Mouse (Mus musculus) frontal cortex, adult (tissue): ENCODE results near the gene Adcy10.

ENCODE experiments used
- ATAC-seq: cut with Nextera tagmentation; 2 replicates; pipeline ENCODE4 v1.9.2; 2017; ENCODE audit warnings: mild to moderate bottlenecking, moderate library complexity, mixed read lengths; ENCODE audit not compliant: low TSS enrichment

Gene Adcy10

DNA sequence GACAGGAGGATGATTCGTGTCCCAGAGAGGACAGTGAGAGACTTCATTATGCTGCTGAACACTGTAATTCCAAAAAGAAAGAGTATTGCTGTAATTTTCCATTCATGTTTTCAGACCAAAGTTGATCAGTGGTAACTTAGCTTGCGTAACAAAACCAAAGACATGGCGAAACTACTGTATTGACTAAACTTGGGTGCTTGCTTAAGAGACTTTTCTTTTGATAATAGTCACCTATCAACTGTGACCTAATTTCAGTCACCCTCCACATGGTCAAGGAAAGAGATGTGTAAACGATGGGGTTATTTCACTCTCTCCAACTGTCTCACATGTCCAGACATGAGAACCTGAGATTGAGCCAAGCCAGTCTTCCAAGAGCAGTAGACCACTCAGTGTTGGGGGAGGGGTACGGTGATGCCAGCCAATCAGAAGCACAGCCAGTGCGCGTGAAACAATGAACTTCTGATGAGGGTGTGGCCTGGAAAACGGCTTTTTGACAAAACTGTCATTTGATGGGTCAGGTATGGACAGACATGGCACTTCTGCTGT, at the start of gene Adcy10:
TSS of gene Adcy10 (plus strand) at position 496 of the 546 bp plus-strand sequence.
- no peak for ATAC-seq

DNA sequence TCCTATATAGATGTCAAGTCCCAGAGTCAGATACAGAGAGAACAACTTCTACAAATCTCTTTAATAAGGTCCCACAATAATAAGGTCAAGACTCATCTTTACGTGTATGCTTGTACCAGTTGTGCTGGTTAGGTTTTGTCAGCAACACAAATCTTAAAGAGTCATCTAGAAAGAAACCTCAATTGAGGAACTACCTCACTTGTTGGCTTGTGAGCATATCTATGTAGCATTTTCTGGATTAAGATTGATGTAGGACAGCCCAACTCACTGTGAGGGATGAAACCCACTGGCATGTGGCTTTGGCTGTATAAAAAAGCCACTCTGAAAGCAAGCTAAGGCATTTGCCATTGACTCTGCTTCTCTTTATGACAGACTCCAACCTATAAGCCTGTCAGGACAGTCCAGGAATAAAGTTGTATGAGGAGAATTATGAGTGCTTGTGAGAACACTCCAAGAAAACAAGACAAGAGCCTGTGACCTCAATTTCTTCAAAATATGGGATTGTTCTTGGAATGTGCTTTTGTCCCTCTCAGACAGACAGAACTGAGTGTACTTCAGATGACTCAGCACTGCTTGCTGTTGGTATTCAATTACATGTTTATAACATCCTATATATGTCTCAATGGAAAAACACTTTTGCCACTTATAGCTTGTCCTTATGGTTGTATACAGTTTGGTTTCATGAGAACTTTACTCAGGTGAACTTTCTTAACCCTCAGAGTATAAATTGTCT, 46.5 kb upstream of the Adcy10 start:
- peak; percentile 58; the same call in 1 of the 2 replicates for ATAC-seq

GRCm38 (mm10) chr1:165440788-165441187, 44.2 kb upstream of the Adcy10 start:
- ATAC-seq: no peak

DNA sequence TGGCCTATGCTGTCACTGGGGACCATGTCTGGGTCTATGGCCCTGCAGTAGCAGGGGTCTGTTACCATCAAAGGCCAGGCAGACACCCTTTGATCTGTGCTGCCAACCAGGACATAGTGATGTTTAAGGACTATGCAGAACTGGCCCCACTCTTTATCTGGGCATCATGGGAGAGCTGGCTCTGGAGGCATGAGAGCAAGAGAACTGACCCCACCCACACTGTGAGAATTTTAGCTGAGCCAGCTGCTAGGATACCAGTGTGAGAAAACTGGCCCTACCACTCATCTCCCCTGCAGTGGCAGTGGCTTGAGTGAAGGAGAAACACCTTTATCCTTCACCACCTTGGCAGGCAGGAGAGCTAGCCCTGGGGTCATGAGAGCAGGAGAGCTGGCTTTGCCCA, 43.8 kb upstream of the Adcy10 start:
- ATAC-seq: 0 out of 2 replicates have a peak, but pooled peaks have one; percentile 26

GRCm38 (mm10) chr1:165441719-165442118, 43.3 kb upstream of the Adcy10 start:
- no peak for ATAC-seq

DNA sequence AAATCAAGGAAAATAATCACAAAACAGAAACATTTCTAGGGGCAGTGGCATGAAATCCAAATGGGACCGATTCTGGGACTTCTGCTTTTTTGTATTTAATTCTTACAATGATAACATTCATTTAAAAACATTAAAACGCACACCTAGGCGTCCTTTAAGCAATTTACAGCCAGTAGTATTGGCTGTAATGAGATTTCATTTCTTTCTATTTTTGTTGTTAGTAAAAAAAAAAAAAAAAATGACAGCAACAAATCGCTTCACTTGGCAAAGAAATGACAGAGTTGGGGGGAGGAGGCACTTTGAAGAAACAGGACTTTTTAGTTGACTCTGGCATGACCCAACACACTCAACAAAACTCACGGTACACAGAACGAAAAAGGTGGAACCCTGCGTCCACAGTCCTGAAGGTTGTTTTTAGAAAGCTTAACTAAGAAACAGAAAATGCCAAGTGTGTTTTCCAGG, 25.9 kb upstream of the Adcy10 start:
- no peak for ATAC-seq

GRCm38 (mm10) chr1:165459503-165460181, 25.3 kb upstream of the Adcy10 start:
- no peak for ATAC-seq

DNA sequence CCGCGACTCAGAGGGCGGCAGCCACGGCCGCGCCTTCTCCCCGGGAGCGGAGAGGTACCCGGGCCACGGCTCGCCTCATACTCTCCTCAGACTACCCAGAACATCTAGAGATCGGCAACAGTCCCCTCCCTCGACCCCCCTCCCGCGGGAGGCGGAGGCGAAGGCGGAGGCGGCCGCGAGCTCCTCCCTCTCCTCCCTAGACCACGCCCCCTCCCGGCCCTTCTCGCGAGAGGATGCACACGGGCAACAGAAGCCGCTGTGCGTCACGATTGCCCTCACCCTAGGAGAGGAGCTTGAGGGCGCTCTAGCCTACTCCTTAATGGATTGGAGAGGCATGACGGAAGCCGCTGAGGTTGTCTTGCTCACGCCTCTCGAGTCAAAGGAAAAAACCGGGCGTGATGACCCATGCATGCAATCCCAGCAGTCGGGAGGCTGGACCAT, 24.6 kb upstream of the Adcy10 start, which contains the start of the genes Dcaf6 and Mpc2:
TSS of gene Dcaf6 (minus strand) at position 116 of the 441 bp plus-strand sequence.
TSS of gene Mpc2 (plus strand) at position 278 of the 441 bp plus-strand sequence.
- ATAC-seq: peak; percentile 90

DNA sequence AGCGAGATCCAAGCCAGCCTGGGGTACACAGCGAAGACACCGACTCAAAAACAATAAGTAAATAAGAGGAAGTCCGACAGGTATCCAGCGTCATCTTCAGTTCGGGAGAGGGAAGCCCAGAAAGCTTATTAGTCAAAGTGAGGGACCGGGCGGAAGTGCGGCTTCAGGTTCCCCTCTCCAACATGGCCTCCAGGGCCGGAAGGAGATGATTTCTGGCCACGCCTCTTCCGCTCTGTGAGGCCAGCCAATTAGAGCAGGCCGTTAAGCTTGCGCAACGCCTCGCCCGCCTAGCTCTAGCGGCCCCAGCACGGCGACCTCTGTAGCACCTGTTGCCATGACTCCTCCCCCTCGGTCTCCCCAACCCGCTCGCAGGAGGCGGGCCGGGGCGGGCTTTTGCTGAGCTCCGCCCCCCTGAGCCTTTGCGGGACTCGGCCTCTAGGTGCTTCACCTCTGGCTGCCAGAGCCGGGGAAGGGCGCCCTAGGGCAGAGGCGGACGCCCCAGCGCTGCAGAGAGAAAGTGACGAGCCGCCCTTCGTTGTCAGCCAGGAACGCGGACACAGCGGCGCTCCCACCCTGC, 24.1 kb upstream of the Adcy10 start:
- ATAC-seq: peak; percentile 87

DNA sequence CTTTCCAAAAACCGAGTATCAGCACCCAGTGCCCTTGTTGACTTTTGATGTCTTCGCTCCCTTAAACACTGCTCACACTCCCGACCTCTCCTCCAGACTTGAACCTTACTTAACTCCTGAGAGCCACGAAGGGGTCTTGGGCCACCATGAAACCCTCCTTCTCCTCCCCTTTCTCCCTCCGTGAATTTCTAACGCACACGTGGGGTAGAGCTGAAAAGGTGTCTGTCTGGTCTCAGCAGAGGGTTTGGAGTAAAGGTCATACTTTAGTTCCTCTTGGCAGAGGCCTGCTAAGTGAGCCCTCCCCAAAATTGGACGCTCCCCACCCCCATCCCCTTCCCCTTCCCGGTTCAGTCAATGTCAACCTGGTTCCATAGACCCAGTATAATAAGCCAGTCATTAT, 23.3 kb upstream of the Adcy10 start:
- ATAC-seq: no peak

DNA sequence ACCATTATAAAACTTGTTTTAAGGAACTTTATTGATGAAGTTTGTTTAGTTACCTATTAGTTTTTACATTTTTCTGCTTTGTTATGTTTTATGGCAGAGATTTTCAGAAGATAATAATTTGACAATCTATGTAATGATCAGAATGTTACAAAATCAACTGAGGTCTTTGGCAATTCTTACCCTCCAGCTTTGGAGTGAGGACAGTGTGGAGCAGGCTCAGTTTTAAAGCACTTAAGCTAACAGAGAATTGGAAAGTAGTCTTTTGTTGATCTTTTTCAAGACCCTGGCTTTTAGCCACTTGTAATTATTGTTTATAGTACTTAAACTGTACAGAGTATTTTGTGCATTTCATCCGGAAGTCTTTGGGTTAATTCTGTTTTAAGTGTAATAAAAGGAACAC, 22.1 kb upstream of the Adcy10 start:
- ATAC-seq: no peak

DNA sequence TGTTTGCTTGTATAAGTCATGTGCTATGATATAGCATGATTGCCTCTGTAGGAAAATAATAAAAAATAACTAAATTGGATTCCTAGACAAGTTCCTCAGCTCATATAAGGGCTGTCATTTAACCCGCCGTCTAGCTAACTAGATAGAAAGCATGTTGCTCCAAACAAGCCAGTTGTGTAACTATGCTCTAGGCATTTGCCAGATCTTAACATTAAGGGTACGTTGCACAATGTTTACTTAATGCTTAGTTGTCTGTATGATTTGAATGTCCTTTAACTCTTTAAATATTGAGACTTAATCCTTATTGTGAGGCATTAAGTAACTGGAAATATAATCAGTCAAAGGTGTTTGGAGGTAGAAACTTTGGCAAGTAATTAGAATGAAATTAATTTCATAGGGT, 20.4 kb upstream of the Adcy10 start:
- ATAC-seq: no peak

DNA sequence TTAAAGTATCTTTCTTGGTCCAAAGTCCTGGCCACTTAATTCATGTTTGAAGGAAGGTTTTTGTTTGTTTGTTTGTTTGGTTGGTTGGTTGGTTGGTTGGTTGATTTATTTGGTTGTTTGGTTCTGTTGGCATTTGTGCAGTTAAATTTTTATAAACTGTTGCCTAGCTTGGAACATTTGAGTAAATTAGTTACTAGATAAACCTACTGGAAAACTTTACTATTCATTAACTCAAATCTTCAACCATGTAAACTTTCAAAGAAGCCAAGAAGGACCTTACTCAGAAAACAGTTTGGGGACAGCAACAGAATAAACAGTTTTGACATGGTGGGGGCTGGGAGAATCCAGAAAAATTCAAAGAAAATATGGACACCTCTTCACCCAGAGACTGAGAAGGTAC, 16.0 kb upstream of the Adcy10 start:
- ATAC-seq: no peak

DNA sequence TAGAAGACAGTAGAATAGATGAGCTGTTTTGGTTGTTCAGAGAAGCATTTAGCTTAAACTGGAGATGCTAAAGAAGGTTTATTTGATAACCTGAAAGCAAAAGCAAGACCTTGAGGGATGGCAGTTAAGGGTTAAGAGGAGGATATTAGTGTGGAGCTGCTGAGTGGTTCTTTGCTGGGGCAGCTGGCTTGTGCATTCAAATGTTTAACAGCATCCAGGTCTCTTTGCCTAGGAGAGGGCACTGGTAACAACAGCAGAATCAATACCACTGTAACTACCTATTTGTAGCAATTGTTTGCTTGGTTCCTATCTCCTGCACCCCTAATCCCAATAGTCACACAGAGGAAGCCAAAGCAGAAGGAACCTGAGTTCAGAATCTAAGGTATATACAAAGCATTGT, 15.3 kb upstream of the Adcy10 start:
- no peak for ATAC-seq

GRCm38 (mm10) chr1:165471490-165471889, 13.5 kb upstream of the Adcy10 start:
- no peak for ATAC-seq

DNA sequence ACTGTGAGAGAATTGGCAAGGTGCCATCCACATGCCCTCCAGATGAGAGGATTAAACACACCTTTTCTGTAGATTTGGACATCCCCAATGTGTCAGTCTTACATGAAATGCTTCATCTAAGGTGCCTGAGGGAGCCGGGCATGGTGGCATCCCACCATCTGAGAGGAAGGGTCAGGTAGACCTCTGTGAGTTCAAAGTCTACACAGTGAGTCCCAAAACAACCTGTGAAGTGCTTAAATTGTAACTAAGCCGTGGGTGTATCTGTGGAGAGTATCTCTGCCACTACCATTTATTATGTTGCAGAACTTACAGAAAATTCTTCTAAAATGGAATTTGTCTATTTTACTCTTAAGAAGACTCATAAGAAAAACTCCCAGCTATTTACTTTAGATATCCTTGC, 1.1 kb downstream of the Adcy10 start:
- ATAC-seq: peak; percentile 71

DNA sequence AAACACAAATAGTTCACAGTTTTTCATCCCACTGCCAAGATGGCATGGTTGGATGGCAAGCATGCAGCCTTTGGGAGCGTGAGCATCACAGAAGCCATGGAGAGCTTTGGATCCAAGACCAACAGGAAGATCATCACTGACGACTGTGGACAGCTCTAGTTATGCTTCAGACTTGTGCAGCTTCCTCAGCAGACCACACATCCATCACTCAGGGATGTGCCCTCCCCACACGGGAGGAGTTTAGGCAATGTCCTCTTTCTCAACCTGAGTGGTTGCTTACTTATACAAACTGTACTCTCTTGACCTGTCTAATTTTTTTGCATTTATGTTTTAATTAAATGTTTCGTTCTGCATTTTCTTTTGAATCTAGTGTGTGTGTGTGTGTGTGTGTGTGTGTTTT, 4.2 kb downstream of the Adcy10 start:
- ATAC-seq: no peak

DNA sequence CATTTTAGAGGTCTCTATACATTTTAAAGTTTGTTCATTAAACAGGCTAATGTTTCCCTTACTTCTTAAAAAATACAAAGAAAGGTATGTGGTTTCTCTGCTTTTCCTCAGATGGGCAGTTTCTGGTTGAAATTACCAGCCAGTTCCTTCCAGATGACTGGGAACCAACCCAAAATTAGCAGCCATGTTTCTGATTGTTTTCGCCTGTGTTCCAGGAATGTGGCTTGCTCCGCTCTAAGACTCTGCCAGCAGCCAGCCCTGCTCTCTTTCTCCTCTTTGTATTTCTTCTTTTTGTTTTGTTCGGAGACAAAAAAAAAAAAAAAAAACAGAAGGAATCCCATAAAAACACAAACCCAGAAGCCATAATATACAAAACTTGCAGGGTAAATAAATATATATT, 13.9 kb downstream of the Adcy10 start:
- ATAC-seq: no peak

- no peak for ATAC-seq
Measured at GRCm38 (mm10) chr1:165503307-165504024, 18.5 kb downstream of the Adcy10 start.

DNA sequence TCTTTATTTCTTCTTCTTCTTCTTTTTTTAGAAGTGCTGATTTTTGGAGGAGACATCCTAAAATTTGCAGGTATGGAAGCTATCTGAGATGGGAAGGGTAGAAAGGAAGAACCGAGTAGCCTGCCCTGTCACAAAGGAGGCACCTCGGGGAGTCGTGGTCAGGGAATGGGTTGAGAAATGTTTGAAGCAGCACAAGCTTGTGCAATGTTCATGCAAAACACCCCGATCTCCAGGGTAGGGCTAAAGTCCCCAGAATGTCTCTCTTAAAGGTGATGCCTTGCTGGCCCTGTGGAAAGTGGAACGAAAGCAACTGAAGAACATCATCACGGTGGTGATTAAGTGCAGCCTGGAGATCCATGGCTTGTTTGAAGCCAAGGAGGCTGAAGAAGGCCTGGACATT, 21.3 kb downstream of the Adcy10 start:
- no peak for ATAC-seq

DNA sequence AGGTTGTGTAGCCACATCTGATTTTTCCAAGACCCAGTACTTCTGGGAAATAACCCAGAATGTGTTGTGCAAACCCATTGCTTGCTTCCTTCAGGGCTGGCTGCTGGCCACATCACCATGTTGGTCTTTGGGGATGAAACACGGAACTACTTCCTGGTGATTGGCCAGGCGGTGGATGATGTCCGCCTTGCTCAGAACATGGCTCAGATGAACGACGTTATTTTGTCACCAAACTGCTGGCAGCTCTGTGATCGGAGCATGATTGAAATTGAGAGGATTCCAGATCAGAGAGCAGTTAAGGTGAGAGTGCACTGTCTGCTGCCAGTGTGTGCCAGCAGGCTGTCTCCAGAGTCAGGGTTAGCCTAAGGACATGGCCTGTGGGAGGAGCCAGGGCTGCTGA, 25.2 kb downstream of the Adcy10 start:
- no peak for ATAC-seq

GRCm38 (mm10) chr1:165520716-165521115, 35.7 kb downstream of the Adcy10 start:
- ATAC-seq: no peak
